Mouse (Mus musculus): ENCODE data around the gene Kcnab1. TPM values are rescaled to one million over a fixed set of nuclear protein-coding genes. Genes with fewer than 3 reads are reported as not detected.
"Not testable (repeated sequence)": the region's sequence is repeated elsewhere in the genome, so short reads cannot be mapped to it uniquely, and the experiment has no call there.

Gene Kcnab1
- polyA plus RNA-seq, 1 experiment from 2014 or later = 3.0 TPM

GRCm38 (mm10) chr3:65384431-65384830 lies 275.2 kb downstream of the Kcnab1 start:
- Histone ChIP-seq H3K4me1 (ENCODE audit: control insufficient read depth, insufficient read depth, low read length) (no peaks in the 10 kb centered on the region), H3K4me2 (ENCODE audit: low read depth, low read length) (no peak overlapping the region), H3K27me3 (ENCODE audit: control insufficient read depth, insufficient read depth, low read length) (no peaks in the 10 kb centered on the region), H3K4me3 (ENCODE audit: low read depth, low read length) (no peak overlapping the region), H3K9me3 (replicated peaks; ENCODE audit: control insufficient read depth, low read length) (no peaks in the 10 kb centered on the region), H3K27ac (replicated peaks; ENCODE audit: low read depth, low read length) (no peak overlapping the region), H3K9ac (replicated peaks; ENCODE audit: low read length) (no peak overlapping the region), H3K36me3 (replicated peaks; ENCODE audit: control insufficient read depth, insufficient read depth, low read depth, low read length) (peaks cover 12% of the 10 kb centered on the region)
- ATAC-seq (replicated peaks; ENCODE audit: insufficient number of reproducible peaks, low FRiP score, low TSS enrichment, low read depth) (no peak), DNase-seq (ENCODE audit: low spot score) (no peak)
- 92% methylated on average over 3 of the region's 3 CpGs for WGBS

- H3K27ac ChIP-seq (replicated peaks; ENCODE audit: low read depth, low read length) = no peak overlapping the region
- DNase-seq (ENCODE audit: low spot score) (no peak), ATAC-seq (replicated peaks; ENCODE audit: insufficient number of reproducible peaks, low FRiP score, low TSS enrichment, low read depth) (no peak)
- no peaks in the 10 kb centered on the region for H3K9me3 ChIP-seq (replicated peaks; ENCODE audit: control insufficient read depth, low read length)
- H3K4me3 ChIP-seq (ENCODE audit: low read depth, low read length) = no peak overlapping the region
- no peaks in the 10 kb centered on the region for H3K4me1 ChIP-seq (ENCODE audit: control insufficient read depth, insufficient read depth, low read length)
- peaks cover 12% of the 10 kb centered on the region for H3K36me3 ChIP-seq (replicated peaks; ENCODE audit: control insufficient read depth, insufficient read depth, low read depth, low read length)
- H3K27me3 ChIP-seq (ENCODE audit: control insufficient read depth, insufficient read depth, low read length) = no peaks in the 10 kb centered on the region
- H3K4me2 ChIP-seq (ENCODE audit: low read depth, low read length) = no peak overlapping the region
- no peak overlapping the region for H3K9ac ChIP-seq (replicated peaks; ENCODE audit: low read length)
These were observed 276.6 kb downstream of the Kcnab1 start for GRCm38 (mm10) chr3:65385771-65386170.

GRCm38 (mm10) chr3:65391222-65391783 lies 282.1 kb downstream of the Kcnab1 start:
- DNase-seq (ENCODE audit: low spot score) (no peak), ATAC-seq (replicated peaks; ENCODE audit: insufficient number of reproducible peaks, low FRiP score, low TSS enrichment, low read depth) (no peak)
- Histone ChIP-seq H3K36me3 (replicated peaks; ENCODE audit: control insufficient read depth, insufficient read depth, low read depth, low read length) (peaks cover 4% of the 10 kb centered on the region), H3K4me2 (ENCODE audit: low read depth, low read length) (peak overlapping the region; percentile 79), H3K4me1 (ENCODE audit: control insufficient read depth, insufficient read depth, low read length) (no peaks in the 10 kb centered on the region), H3K27ac (replicated peaks; ENCODE audit: low read depth, low read length) (no peak overlapping the region), H3K9me3 (replicated peaks; ENCODE audit: control insufficient read depth, low read length) (no peaks in the 10 kb centered on the region), H3K9ac (replicated peaks; ENCODE audit: low read length) (peak overlapping the region; percentile 91), H3K27me3 (ENCODE audit: control insufficient read depth, insufficient read depth, low read length) (no peaks in the 10 kb centered on the region), H3K4me3 (ENCODE audit: low read depth, low read length) (peak overlapping the region; percentile 78)
- 39% methylated on average over 6 of the region's 6 CpGs for WGBS

GRCm38 (mm10) chr3:65391784-65392420 lies 282.7 kb downstream of the Kcnab1 start:
- H3K4me3 ChIP-seq (ENCODE audit: low read depth, low read length) = peak overlapping the region; percentile 78
- H3K9ac ChIP-seq (replicated peaks; ENCODE audit: low read length) = peak overlapping the region; percentile 91
- peak; percentile 63 for ATAC-seq (replicated peaks; ENCODE audit: insufficient number of reproducible peaks, low FRiP score, low TSS enrichment, low read depth)
- H3K36me3 ChIP-seq (replicated peaks; ENCODE audit: control insufficient read depth, insufficient read depth, low read depth, low read length) = peaks cover 1% of the 10 kb centered on the region
- peak; percentile 62 for DNase-seq (ENCODE audit: low spot score)
- peak overlapping the region; percentile 79 for H3K4me2 ChIP-seq (ENCODE audit: low read depth, low read length)
- no peaks in the 10 kb centered on the region for H3K4me1 ChIP-seq (ENCODE audit: control insufficient read depth, insufficient read depth, low read length)
- peak overlapping the region; percentile 79 for H3K27ac ChIP-seq (replicated peaks; ENCODE audit: low read depth, low read length)
- no peaks in the 10 kb centered on the region for H3K27me3 ChIP-seq (ENCODE audit: control insufficient read depth, insufficient read depth, low read length)
- under 1% methylated on average over 37 of the region's 37 CpGs for WGBS
- H3K9me3 ChIP-seq (replicated peaks; ENCODE audit: control insufficient read depth, low read length) = no peaks in the 10 kb centered on the region

GRCm38 (mm10) chr3:65392421-65392817 lies 283.2 kb downstream of the Kcnab1 start, which contains the start of gene Ssr3:
Ssr3 (minus strand) TSS chr3:65392623.
- peak; percentile 98 for DNase-seq (ENCODE audit: low spot score)
- Histone ChIP-seq H3K4me2 (ENCODE audit: low read depth, low read length) (peak within 1 kb of the TSS; percentile 79), H3K4me1 (ENCODE audit: control insufficient read depth, insufficient read depth, low read length) (no peaks in the 10 kb centered on the region), H3K27me3 (ENCODE audit: control insufficient read depth, insufficient read depth, low read length) (no peaks in the 10 kb centered on the region), H3K9ac (replicated peaks; ENCODE audit: low read length) (peak within 1 kb of the TSS; percentile 91), H3K9me3 (replicated peaks; ENCODE audit: control insufficient read depth, low read length) (no peaks in the 10 kb centered on the region), H3K4me3 (ENCODE audit: low read depth, low read length) (peak within 1 kb of the TSS; percentile 78), H3K27ac (replicated peaks; ENCODE audit: low read depth, low read length) (peak within 1 kb of the TSS; percentile 79), H3K36me3 (replicated peaks; ENCODE audit: control insufficient read depth, insufficient read depth, low read depth, low read length) (no peaks in the 10 kb centered on the region; the same call in 1 of the 2 replicates)
- ATAC-seq (replicated peaks; ENCODE audit: insufficient number of reproducible peaks, low FRiP score, low TSS enrichment, low read depth) = peak; percentile 99
- under 1% methylated on average over 36 of the region's 36 CpGs for WGBS

GRCm38 (mm10) chr3:65395111-65395510 lies 285.9 kb downstream of the Kcnab1 start:
- 86% methylated on average over 1 of the region's 1 CpGs for WGBS
- H3K4me2 ChIP-seq (ENCODE audit: low read depth, low read length); H3K9ac ChIP-seq (replicated peaks; ENCODE audit: low read length); DNase-seq (ENCODE audit: low spot score); ATAC-seq (replicated peaks; ENCODE audit: insufficient number of reproducible peaks, low FRiP score, low TSS enrichment, low read depth); H3K27ac ChIP-seq (replicated peaks; ENCODE audit: low read depth, low read length); H3K9me3 ChIP-seq (replicated peaks; ENCODE audit: control insufficient read depth, low read length); H3K27me3 ChIP-seq (ENCODE audit: control insufficient read depth, insufficient read depth, low read length); H3K36me3 ChIP-seq (replicated peaks; ENCODE audit: control insufficient read depth, insufficient read depth, low read depth, low read length); H3K4me3 ChIP-seq (ENCODE audit: low read depth, low read length); H3K4me1 ChIP-seq (ENCODE audit: control insufficient read depth, insufficient read depth, low read length): not testable (repeated sequence)

GRCm38 (mm10) chr3:65396835-65397504 lies 287.8 kb downstream of the Kcnab1 start:
- no peak for DNase-seq (ENCODE audit: low spot score)
- H3K27me3 ChIP-seq (ENCODE audit: control insufficient read depth, insufficient read depth, low read length) = no peaks in the 10 kb centered on the region
- no peak overlapping the region for H3K4me2 ChIP-seq (ENCODE audit: low read depth, low read length)
- 85% methylated on average over 4 of the region's 4 CpGs for WGBS
- no peaks in the 10 kb centered on the region for H3K36me3 ChIP-seq (replicated peaks; ENCODE audit: control insufficient read depth, insufficient read depth, low read depth, low read length)
- ATAC-seq (replicated peaks; ENCODE audit: insufficient number of reproducible peaks, low FRiP score, low TSS enrichment, low read depth) = no peak
- no peak overlapping the region for H3K27ac ChIP-seq (replicated peaks; ENCODE audit: low read depth, low read length)
- H3K9me3 ChIP-seq (replicated peaks; ENCODE audit: control insufficient read depth, low read length) = no peaks in the 10 kb centered on the region
- no peaks in the 10 kb centered on the region for H3K4me1 ChIP-seq (ENCODE audit: control insufficient read depth, insufficient read depth, low read length)
- H3K4me3 ChIP-seq (ENCODE audit: low read depth, low read length) = no peak overlapping the region
- no peak overlapping the region for H3K9ac ChIP-seq (replicated peaks; ENCODE audit: low read length)

- no peaks in the 10 kb centered on the region for H3K27me3 ChIP-seq (ENCODE audit: control insufficient read depth, insufficient read depth, low read length)
- no peak for ATAC-seq (replicated peaks; ENCODE audit: insufficient number of reproducible peaks, low FRiP score, low TSS enrichment, low read depth)
- H3K36me3 ChIP-seq (replicated peaks; ENCODE audit: control insufficient read depth, insufficient read depth, low read depth, low read length) = no peaks in the 10 kb centered on the region
- 89% methylated on average over 3 of the region's 3 CpGs for WGBS
- no peaks in the 10 kb centered on the region for H3K9me3 ChIP-seq (replicated peaks; ENCODE audit: control insufficient read depth, low read length)
- no peak overlapping the region for H3K4me2 ChIP-seq (ENCODE audit: low read depth, low read length)
- no peaks in the 10 kb centered on the region for H3K4me1 ChIP-seq (ENCODE audit: control insufficient read depth, insufficient read depth, low read length)
- H3K27ac ChIP-seq (replicated peaks; ENCODE audit: low read depth, low read length) = no peak overlapping the region
- DNase-seq (ENCODE audit: low spot score) = no peak
- no peak overlapping the region for H3K9ac ChIP-seq (replicated peaks; ENCODE audit: low read length)
- H3K4me3 ChIP-seq (ENCODE audit: low read depth, low read length) = no peak overlapping the region
These were observed 288.4 kb downstream of the Kcnab1 start for GRCm38 (mm10) chr3:65397566-65397965.

Measured in embryonic facial prominence, embryonic 11.5 days (tissue).